Mouse (Mus musculus) erythroblast, embryonic 14.5 days (primary cell): ENCODE measurements around the gene Kif28.

ENCODE experiments used
- GATA1 ChIP-seq: IDR thresholded peaks from 2 replicates; pipeline ENCODE4 v1.6.1; 2012; ENCODE audit warnings: low read length, inconsistent platforms, mixed read lengths
- TAL1 ChIP-seq: IDR thresholded peaks from 3 replicates; pipeline ENCODE4 v1.6.1; 2012; ENCODE audit warnings: low read length, inconsistent platforms, mixed read lengths

DNA sequence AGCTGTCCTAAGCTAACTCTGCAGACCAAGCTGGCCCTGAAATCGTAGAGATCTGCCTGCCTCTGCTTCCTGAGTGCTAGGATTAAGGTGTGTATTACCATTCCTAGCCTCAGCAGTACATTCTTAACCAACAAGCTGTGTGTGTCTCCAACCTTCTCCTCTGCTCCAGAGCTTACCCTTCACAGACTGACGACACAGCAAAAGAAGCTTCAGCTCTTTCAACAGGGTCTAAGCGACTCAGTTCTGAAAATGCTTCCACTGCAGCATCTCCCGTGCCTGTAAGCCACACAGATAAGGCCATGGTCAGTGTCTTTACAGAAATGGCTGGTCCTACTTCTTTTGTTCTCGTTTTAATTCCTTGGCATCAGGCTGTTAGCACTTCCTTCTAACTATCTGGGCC is 15.0 kb upstream of the Kif28 start:
- TF ChIP-seq GATA1, result no peak
- no peak for TF ChIP-seq TAL1
